Mouse (Mus musculus): ENCODE results near the gene Serpina3k.
"Not testable (repeated sequence)": the region's sequence is repeated elsewhere in the genome, so short reads cannot be mapped to it uniquely, and the experiment has no call there.

Serpina3k gene

DNA sequence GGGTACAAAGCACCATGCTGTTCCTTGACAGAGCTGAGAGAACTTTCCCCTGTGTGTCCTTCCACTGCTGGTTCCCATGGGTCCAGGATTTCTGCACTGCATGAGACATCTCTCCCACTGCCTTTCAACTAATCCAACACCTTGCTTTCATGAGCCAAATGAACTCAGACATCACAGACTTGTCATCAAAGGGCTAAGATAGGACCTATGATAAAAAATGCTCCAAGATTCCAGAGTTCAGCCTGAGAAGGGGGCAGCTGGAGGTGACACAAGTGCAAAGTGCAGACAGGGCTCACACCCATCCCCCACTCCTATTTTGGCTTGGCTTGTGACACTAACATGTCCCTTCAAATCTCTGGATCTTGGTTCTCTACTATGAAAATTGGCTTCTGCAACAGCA is 50.2 kb downstream of the Serpina3k start:
- DNase-seq (ENCODE audit: low read depth, low spot score), result no peak

DNA sequence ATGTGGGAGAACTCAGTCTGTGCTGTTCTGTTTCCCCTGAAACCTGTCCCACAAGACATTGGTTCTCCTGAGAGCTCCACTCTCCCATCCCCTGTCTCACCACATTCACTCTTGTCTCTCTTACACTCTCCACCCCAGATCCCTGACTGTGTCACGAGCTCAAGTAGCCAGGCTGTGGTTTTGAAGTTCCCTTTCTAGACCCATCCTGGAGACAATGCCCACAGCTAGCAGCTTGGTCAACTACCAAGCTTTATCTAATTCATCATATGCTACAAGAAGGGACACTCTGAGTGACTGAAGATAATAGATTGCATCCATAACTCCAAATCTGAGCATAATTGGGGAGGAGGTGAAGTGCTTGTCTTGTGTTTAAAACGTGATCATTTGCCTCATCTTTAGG is 52.8 kb downstream of the Serpina3k start:
- DNase-seq (ENCODE audit: low read depth, low spot score), result not testable (repeated sequence)
